Mouse (Mus musculus) kidney, adult 2 months (tissue): ENCODE measurements around the gene S100a7a.

ENCODE experiments used
- CTCF ChIP-seq: fragments of 200-500 bp; conservative IDR thresholded peaks from 2 replicates; pipeline ENCODE4 v1.5.1; 2011; ENCODE audit warnings: low read depth, mild to moderate bottlenecking, control low read depth, low read length, moderate library complexity, mixed read lengths; ENCODE audit not compliant: insufficient read depth, insufficient read length
- POLR2A ChIP-seq: fragments of 200-500 bp; IDR thresholded peaks from one replicate; pipeline ENCODE4 v1.6.1; 2011; ENCODE audit warnings: low read depth, low read length, control low read depth

DNA sequence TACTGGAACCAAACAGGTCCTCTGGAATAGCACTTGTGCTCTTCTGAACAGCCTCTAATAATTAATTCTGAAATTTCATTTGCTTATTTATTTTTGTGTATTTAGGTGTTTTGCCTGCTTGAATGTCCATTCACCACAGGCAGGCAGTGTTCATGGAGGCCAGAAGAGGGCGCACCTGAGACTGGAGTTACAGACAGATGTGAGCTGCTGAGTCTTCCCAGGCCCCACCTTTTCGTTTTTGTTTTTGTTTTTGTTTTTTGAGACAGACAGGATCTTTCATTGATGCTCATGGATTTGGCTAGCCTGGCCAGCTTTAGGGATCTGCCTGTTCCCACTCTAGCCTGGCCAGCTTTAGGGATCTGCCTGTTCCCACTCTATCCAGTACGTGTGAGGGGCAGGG, 9.6 kb upstream of the S100a7a start:
- TF ChIP-seq CTCF, result peak; percentile 74
- no peak for TF ChIP-seq POLR2A
